Mouse (Mus musculus) lung, embryonic 14.5 days (tissue): ENCODE measurements around the gene Mpig6b. TPM values are rescaled to one million over a fixed set of nuclear protein-coding genes. Genes with fewer than 3 reads are reported as not detected.

Experiments used
- ATAC-seq: fragments of 200-750 bp; cut with Nextera tagmentation; 2 replicates; pipeline ENCODE4 v1.8.0; 2017; ENCODE audit warnings: mild to moderate bottlenecking, moderate TSS enrichment, moderate library complexity; ENCODE audit not compliant: insufficient read depth
- DNase-seq: peaks from one replicate; pipeline ENCODE4 v3.0.0-alpha.2; 2015
- H3K27ac ChIP-seq: fragments of 300-500 bp; sonication (generic); 2 replicates; pipeline ENCODE4 v1.5.1; 2014; ENCODE audit warnings: low read depth, mild to moderate bottlenecking, moderate library complexity
- H3K27me3 ChIP-seq: fragments of 300-500 bp; sonication (generic); 2 replicates; pipeline ENCODE4 v1.6.1; 2014; ENCODE audit warnings: low read length, control low read depth; ENCODE audit not compliant: insufficient read depth
- H3K36me3 ChIP-seq: fragments of 300-500 bp; sonication (generic); 2 replicates; pipeline ENCODE4 v1.6.1; 2014; ENCODE audit warnings: control low read depth; ENCODE audit not compliant: insufficient read depth
- H3K4me1 ChIP-seq: fragments of 300-500 bp; sonication (generic); 2 replicates; pipeline ENCODE4 v1.6.1; 2014; ENCODE audit warnings: antibody characterized with exemption, control low read depth; ENCODE audit not compliant: insufficient read depth
- H3K4me2 ChIP-seq: fragments of 300-500 bp; sonication (generic); 2 replicates; pipeline ENCODE4 v1.6.1; 2014; ENCODE audit warnings: mild to moderate bottlenecking
- H3K4me3 ChIP-seq: fragments of 300-500 bp; sonication (generic); 2 replicates; pipeline ENCODE4 v1.5.1; 2014; ENCODE audit warnings: low read depth, low read length
- H3K9ac ChIP-seq: fragments of 300-500 bp; sonication (generic); 2 replicates; pipeline ENCODE4 v1.6.1; 2014
- H3K9me3 ChIP-seq: fragments of 300-500 bp; sonication (generic); 2 replicates; pipeline ENCODE4 v1.6.1; 2016; ENCODE audit warnings: low read depth, low read length, control low read depth
- CTCF ChIP-seq: IDR thresholded peaks from 2 replicates; pipeline ENCODE4 v1.5.1; 2016; ENCODE audit warnings: antibody characterized with exemption, low read depth
- WGBS: fragments of 180-500 bp; shearing (Covaris S2); extraction: QIAGEN DNeasy Blood & Tissue Kit; methylation state at CpG from one replicate; pipeline ENCODE4 v1.1.7; 2014; 5-methylcytosine and 5-hydroxymethylcytosine counted together
- polyA plus RNA-seq: library from polyadenylated mRNA; unstranded; fragments of >200 nt; fragmentation: Nextera tagmentation; extraction: Ambion mirVana; gene quantifications from 2 replicates; pipeline ENCODE4 v1.2.1, GENCODE M21; 2014

Gene Mpig6b
- polyA plus RNA-seq, 1 experiment from 2014 or later, result 1.4 TPM

DNA sequence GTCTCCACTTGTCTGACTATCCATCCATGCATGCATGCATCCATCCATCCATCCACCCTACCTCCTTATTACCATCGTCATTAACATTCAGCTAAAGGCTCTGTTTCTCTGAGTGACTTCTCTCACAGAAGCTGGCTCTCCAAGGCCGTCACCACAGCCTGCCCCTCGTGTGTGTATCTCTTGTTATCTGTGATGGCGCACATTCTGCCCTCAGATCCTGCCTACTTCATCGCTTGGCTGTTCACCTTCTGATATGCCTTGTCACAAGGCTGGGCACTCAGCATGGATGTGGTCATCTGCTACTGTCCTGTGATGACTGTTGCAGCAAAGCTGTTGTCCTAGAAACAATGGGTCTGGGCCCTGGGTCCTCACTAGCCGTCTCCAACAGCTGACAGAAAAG lies 38.8 kb upstream of the Mpig6b start:
- no peaks in the 10 kb centered on the region for H3K27me3 ChIP-seq
- TF ChIP-seq CTCF, result no peak
- ATAC-seq, result no peak
- H3K27ac ChIP-seq, result no peak overlapping the region
- H3K9me3 ChIP-seq, result no peaks in the 10 kb centered on the region
- H3K4me1 ChIP-seq, result no peaks in the 10 kb centered on the region
- H3K4me3 ChIP-seq, result no peak overlapping the region
- 71% methylated on average over 6 of the region's 6 CpGs for WGBS
- H3K4me2 ChIP-seq, result no peak overlapping the region
- no peak overlapping the region for H3K9ac ChIP-seq
- H3K36me3 ChIP-seq, result peaks cover 44% of the 10 kb centered on the region
- DNase-seq, result no peak

GRCm38 (mm10) chr17:35104079-35104478 lies 38.1 kb upstream of the Mpig6b start:
- no peak for DNase-seq
- no peak for TF ChIP-seq CTCF
- Histone ChIP-seq H3K36me3 (peaks cover 51% of the 10 kb centered on the region), H3K4me2 (no peak overlapping the region), H3K9me3 (no peaks in the 10 kb centered on the region), H3K27ac (no peak overlapping the region), H3K4me3 (no peak overlapping the region), H3K27me3 (no peaks in the 10 kb centered on the region), H3K9ac (no peak overlapping the region), H3K4me1 (no peaks in the 10 kb centered on the region)
- ATAC-seq, result no peak
- WGBS, result 90% methylated on average over 7 of the region's 7 CpGs

GRCm38 (mm10) chr17:35103221-35103690 lies 37.3 kb upstream of the Mpig6b start:
- H3K4me1 ChIP-seq, result no peaks in the 10 kb centered on the region
- ATAC-seq, result no peak

GRCm38 (mm10) chr17:35102299-35102698 lies 36.3 kb upstream of the Mpig6b start:
- no peak overlapping the region for H3K9ac ChIP-seq
- no peak overlapping the region for H3K4me2 ChIP-seq
- no peak for DNase-seq
- no peak overlapping the region for H3K4me3 ChIP-seq
- H3K27me3 ChIP-seq, result no peaks in the 10 kb centered on the region
- no peak overlapping the region for H3K27ac ChIP-seq
- 67% methylated on average over 8 of the region's 8 CpGs for WGBS
- H3K9me3 ChIP-seq, result no peaks in the 10 kb centered on the region
- H3K36me3 ChIP-seq, result peaks cover 68% of the 10 kb centered on the region
- H3K4me1 ChIP-seq, result no peaks in the 10 kb centered on the region
- no peak for TF ChIP-seq CTCF
- no peak for ATAC-seq

More at GRCm38 (mm10) chr17:35103221-35103690, 37.3 kb upstream of the Mpig6b start:
- H3K4me2 ChIP-seq, result no peak overlapping the region
- no peak overlapping the region for H3K4me3 ChIP-seq
- no peak for DNase-seq
- no peaks in the 10 kb centered on the region for H3K27me3 ChIP-seq
- 52% methylated on average over 6 of the region's 6 CpGs for WGBS
- H3K9me3 ChIP-seq, result no peaks in the 10 kb centered on the region
- no peak for TF ChIP-seq CTCF
- no peak overlapping the region for H3K9ac ChIP-seq
- no peak overlapping the region for H3K27ac ChIP-seq
- peaks cover 59% of the 10 kb centered on the region for H3K36me3 ChIP-seq

- Histone ChIP-seq H3K4me2 (no peak overlapping the region), H3K4me3 (no peak overlapping the region), H3K27me3 (no peaks in the 10 kb centered on the region), H3K36me3 (peaks cover 80% of the 10 kb centered on the region), H3K9me3 (no peaks in the 10 kb centered on the region), H3K4me1 (no peaks in the 10 kb centered on the region), H3K9ac (no peak overlapping the region), H3K27ac (no peak overlapping the region)
- no peak for DNase-seq
- no peak for ATAC-seq
- 83% methylated on average over 11 of the region's 11 CpGs for WGBS
- no peak for TF ChIP-seq CTCF
Observed at GRCm38 (mm10) chr17:35101161-35101560, 35.2 kb upstream of the Mpig6b start.

GRCm38 (mm10) chr17:35100196-35100765 lies 34.3 kb upstream of the Mpig6b start:
- Histone ChIP-seq H3K27ac (no peak overlapping the region), H3K4me2 (no peak overlapping the region), H3K4me1 (no peaks in the 10 kb centered on the region), H3K27me3 (no peaks in the 10 kb centered on the region), H3K36me3 (peaks cover 88% of the 10 kb centered on the region), H3K9me3 (no peaks in the 10 kb centered on the region), H3K4me3 (no peak overlapping the region), H3K9ac (no peak overlapping the region)
- ATAC-seq, result no peak
- no peak for TF ChIP-seq CTCF
- WGBS, result 63% methylated on average over 10 of the region's 10 CpGs
- DNase-seq, result no peak

GRCm38 (mm10) chr17:35097164-35097655 lies 31.2 kb upstream of the Mpig6b start:
- Histone ChIP-seq H3K4me2 (no peak overlapping the region), H3K9ac (no peak overlapping the region), H3K27me3 (no peaks in the 10 kb centered on the region), H3K36me3 (peaks cover 96% of the 10 kb centered on the region), H3K4me1 (no peaks in the 10 kb centered on the region), H3K9me3 (no peaks in the 10 kb centered on the region), H3K4me3 (no peak overlapping the region), H3K27ac (no peak overlapping the region)
- ATAC-seq (no peak), DNase-seq (no peak)
- 81% methylated on average over 12 of the region's 12 CpGs for WGBS
- no peak for TF ChIP-seq CTCF

DNA sequence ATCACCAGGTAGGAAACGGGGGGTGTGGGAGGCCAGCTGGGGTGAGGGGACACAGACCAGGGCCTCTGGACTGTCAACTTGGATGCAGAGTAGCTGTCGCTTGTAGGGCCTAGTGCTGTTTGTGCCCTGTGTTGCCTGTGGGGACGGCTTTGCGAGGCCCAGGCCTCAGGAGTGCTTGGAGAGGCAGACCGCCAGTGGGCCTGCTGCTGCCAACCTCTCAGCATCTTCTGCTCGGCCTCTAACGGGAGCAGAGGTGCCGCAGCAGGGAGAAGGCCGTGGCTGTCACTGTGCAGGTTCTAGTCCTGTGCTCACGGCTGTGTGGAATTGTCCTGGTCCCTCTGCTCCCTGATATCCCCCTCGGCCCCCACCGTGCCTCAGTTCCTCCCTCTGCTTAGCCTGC lies 30.6 kb upstream of the Mpig6b start:
- peaks cover 94% of the 10 kb centered on the region for H3K36me3 ChIP-seq
- no peak overlapping the region for H3K4me3 ChIP-seq
- TF ChIP-seq CTCF, result no peak
- H3K9ac ChIP-seq, result no peak overlapping the region
- ATAC-seq (no peak), DNase-seq (no peak)
- H3K4me2 ChIP-seq, result no peak overlapping the region
- no peak overlapping the region for H3K27ac ChIP-seq
- H3K4me1 ChIP-seq, result no peaks in the 10 kb centered on the region
- WGBS, result 85% methylated on average over 12 of the region's 12 CpGs
- no peaks in the 10 kb centered on the region for H3K27me3 ChIP-seq
- H3K9me3 ChIP-seq, result no peaks in the 10 kb centered on the region
